Mouse (Mus musculus) lung, postnatal 4 days (tissue): ENCODE measurements at regions not wholly inside any gene's neighbourhood (a gene's known extent, or its start where the extent isn't known, plus 50 kb on each side); places are given as distances from the start of the nearest gene placed in this dataset.

Experiments used
- DNase-seq, 2 experiments: peaks; one replicate each; pipeline ENCODE4 v3.0.0; 2021

GRCm38 (mm10) chr13:45286651-45287050, 102.9 kb upstream of the Mylip start:
- DNase-seq, result no peak

- DNase-seq, result no peak
These were observed 102.3 kb upstream of the Mylip start for GRCm38 (mm10) chr13:45287217-45287616.

- DNase-seq, result no peak
These were observed 99.6 kb upstream of the Mylip start for GRCm38 (mm10) chr13:45289976-45290375.

- DNase-seq, result no peak
These were observed 94.9 kb upstream of the Mylip start for GRCm38 (mm10) chr13:45294691-45295090.

GRCm38 (mm10) chr13:45300610-45301009, 88.9 kb upstream of the Mylip start:
- no peak for DNase-seq

GRCm38 (mm10) chr13:45301191-45301905, 88.2 kb upstream of the Mylip start:
- DNase-seq, result no peak

- no peak for DNase-seq
These were observed 86.7 kb upstream of the Mylip start for GRCm38 (mm10) chr13:45302796-45303195.

- no peak for DNase-seq
These were observed 83.4 kb upstream of the Mylip start for GRCm38 (mm10) chr13:45306177-45306576.

- DNase-seq, result no peak
These were observed 82.3 kb upstream of the Mylip start for GRCm38 (mm10) chr13:45307226-45307625.

- DNase-seq, result no peak
These were observed 69.9 kb upstream of the Mylip start for GRCm38 (mm10) chr13:45319646-45320045.

- DNase-seq, result no peak
These were observed 63.7 kb upstream of the Mylip start for GRCm38 (mm10) chr13:45325736-45326293.

- no peak for DNase-seq
These were observed 62.8 kb upstream of the Mylip start for GRCm38 (mm10) chr13:45326751-45327150.

GRCm38 (mm10) chr13:45330561-45330960, 59.0 kb upstream of the Mylip start:
- no peak for DNase-seq

GRCm38 (mm10) chr13:45332031-45332430, 57.5 kb upstream of the Mylip start:
- no peak for DNase-seq

- DNase-seq, result no peak
These were observed 55.9 kb upstream of the Mylip start for GRCm38 (mm10) chr13:45333634-45334033.
